Mouse (Mus musculus) adrenal gland, adult 8-10 months (tissue): ENCODE data around the gene Gm26727. TPM values are rescaled to one million over a fixed set of nuclear protein-coding genes. Genes with fewer than 3 reads are reported as not detected.
"Not testable (repeated sequence)": the region's sequence is repeated elsewhere in the genome, so short reads cannot be mapped to it uniquely, and the experiment has no call there.

Experiments
- DNase-seq: peaks from one replicate; pipeline ENCODE4 v3.0.0; 2022
- total RNA-seq, 4 experiments: library from RNA; stranded (reverse); gene quantifications; 2 replicates each; pipeline ENCODE4 v1.2.4; 2022

The Gm26727 gene
- total RNA-seq: not detected

DNA sequence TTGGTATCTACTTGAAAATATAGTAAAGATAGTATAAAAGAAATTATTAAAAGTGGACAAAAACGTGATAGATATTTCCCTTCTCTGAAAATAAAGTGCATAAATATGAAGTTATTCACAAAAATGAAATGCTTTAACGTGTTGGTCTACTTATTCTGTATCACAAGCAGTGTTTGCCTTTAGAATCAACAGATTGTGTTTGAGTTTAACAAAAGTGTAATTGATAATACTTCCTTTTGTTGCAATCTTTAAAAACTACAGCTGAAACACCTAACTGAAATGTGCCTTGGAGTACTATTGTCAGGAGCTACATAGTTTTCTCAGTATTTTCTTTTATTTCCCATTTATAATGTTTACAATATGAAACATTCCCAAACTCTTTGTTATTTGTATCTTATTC lies at the start of gene Gm26727:
Gene Gm26727, minus strand, starts transcription at position 101 of the 400 bp plus-strand sequence.
- DNase-seq: no peak

DNA sequence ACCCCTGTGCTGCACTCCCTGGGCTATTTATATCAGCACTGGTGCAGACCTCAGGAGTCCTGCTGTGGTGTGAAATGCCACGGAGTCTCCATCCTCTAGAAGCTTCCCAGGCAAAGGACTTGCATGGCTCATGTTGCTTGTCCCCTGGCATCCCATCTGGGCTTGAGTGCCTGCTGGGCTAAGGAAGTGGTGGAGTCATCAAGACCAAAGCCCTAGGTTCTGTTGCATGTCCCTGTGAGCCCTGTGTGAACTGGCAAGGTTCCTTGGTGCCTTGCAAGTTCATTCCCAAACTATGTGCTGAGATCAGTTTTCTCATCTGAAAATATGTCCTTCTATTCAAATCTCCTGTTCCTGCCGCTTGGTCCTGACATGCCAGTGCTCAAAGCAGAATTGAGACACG lies 48.1 kb upstream of the Gm26727 start:
- DNase-seq: no peak

- DNase-seq: peak; percentile 5
Observed at GRCm38 (mm10) chr2:67477753-67478152, 44.8 kb upstream of the Gm26727 start.

GRCm38 (mm10) chr2:67470030-67470429 lies 37.0 kb upstream of the Gm26727 start:
- DNase-seq: not testable (repeated sequence)

DNA sequence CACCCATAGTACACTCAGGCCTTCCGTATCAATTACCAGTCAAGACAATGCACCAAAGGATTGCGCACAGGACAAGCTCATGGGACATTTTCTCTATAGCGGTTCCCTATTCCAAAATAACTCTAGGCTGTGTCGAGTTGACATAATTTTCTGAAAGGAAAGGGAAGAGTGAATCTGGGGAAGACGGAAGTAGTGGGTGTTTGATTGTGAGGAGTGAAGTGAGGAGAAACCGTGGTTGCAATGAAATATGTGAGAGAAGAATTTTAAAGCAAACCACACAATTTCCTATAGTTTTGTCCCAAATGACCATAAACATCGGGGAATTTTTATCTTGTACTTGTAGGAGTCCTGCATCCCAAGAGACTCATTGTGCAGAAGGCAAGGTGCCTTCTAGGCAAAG lies 34.1 kb upstream of the Gm26727 start:
- no peak for DNase-seq

DNA sequence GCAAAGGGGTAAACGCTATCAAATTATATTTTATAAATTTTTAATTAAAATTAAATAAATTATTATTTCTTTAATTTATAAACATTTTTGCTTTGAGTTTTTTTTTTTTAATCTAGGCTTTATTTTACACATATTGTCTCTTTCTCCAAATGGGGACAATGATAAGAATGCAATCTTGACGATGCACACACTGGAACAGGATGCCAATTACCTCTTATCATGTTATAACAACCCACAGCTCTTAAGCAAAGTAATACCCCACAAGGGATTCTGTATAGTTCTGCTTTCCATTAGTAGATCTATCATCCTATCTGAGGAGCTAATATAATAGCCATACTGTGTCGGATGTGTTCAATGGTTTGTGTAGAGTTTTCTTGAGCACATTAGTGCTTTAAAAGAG lies 27.9 kb upstream of the Gm26727 start:
- no peak for DNase-seq

DNA sequence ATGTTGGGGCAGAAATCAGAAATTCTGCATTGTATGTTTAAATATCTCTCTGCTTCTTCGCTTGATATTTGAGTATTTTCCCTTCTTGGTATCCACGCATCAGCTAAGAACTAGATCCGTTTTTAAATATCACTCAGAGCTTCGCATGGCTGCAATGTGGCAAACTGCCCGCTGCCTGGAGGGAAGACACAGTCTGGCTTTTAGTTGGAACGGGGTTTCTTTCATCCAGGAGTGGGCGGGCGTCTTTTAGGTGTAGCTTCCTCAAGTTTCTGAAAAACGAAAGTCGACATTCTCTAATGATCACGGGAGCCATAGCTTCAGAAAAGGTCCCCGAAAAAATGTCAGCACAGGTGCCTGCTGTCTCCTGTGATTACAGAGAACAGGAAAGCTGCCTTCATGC lies 14.2 kb upstream of the Gm26727 start:
- DNase-seq: no peak

DNA sequence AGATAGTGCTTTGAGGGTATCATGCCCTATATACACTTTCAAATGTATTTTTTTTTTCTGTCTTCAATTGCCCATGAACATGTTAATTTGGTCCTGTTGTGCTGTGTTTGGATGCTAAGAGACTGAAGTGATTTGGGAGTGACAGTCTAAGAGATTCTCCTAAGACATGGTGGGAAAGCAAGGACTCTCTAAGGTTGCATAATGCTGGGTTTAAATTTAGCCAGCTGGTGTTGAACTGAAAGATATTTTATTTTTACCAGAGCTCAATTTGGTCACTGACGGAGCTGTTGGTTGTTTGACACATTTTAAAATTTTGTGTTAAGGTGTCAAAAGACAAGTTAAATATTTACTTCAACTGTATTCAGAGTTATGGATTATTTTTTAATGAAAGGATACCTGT lies 13.8 kb upstream of the Gm26727 start:
- DNase-seq: no peak

DNA sequence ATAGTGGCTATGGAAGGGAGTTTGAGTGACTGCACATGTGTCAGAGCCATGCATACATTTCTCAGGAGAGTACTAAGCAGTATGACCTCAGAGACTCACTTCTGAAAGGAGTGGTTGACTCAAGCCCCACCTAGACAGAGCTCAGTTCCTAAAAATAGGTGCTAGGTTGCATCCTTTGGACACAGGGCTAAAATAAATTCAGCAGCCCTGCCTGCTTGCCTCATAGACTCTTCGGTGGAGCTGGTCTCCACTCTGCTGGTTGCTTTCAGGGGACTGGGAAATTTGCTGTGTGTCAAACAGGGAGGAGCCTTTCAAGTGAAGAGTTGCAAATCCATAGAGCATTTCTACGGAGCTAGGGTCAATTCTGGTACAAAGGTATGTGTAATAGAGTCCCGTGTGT lies 12.8 kb upstream of the Gm26727 start, which contains the start of gene Xirp2:
Gene Xirp2, plus strand, starts transcription at position 223 of the 400 bp plus-strand sequence.
- no peak for DNase-seq

DNA sequence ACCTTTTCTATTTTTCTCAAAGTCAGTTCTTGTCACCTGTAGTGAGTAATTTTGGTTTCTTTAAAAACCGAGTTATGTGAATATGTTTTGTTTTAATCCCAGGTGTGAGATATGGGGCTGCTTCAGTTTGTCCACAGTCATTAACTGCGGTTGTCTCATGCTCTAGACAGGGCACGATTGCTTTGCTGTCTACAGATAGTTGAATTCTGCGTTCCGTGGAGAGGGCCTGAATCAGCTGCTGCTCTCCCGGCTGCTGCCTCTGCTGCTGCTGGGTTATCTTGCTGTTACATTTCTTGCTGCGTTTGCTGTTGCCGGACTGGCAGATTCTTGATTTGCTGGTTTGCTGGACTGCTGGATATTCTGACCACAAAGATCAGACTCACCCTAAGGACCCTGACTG lies 5.3 kb upstream of the Gm26727 start:
- DNase-seq: no peak

- no peak for DNase-seq
Observed at GRCm38 (mm10) chr2:67422799-67423198, 10.2 kb downstream of the Gm26727 start.

- no peak for DNase-seq
Observed at GRCm38 (mm10) chr2:67420853-67421252, 12.1 kb downstream of the Gm26727 start.

DNA sequence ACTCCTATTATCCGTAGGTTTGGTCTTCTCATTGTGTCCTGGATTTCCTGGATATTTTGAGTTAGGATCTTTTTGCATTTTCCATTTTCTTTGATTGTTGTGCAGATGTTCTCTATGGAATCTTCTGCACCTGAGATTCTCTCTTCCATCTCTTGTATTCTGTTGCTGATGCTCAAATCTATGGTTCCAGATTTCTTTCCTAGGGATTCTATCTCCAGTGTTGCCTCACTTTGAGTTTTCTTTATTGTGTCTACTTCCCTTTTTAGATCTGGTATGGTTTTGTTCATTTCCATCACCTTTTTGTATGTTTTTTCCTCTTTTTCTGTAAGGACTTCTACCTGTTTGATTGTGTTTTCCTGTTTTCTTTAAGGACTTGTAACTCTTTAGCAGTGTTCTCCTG lies 19.6 kb downstream of the Gm26727 start, which contains the start of gene Gm21830:
Gene Gm21830, plus strand, starts transcription at position 301 of the 400 bp plus-strand sequence.
- not testable (repeated sequence) for DNase-seq

Other genes starting within 250 kb of the Gm26727 start
- gene Gm21830, start 19.5 kb downstream of the Gm26727 start, total RNA-seq: not detected
- gene Xirp2, start 12.8 kb upstream of the Gm26727 start, total RNA-seq: not detected
- gene B3galt1, start 132.7 kb upstream of the Gm26727 start, total RNA-seq: 1 to 10 TPM; 4.7 to 7.6 (median 5.6) TPM